Mouse (Mus musculus): ENCODE results near the gene Olfr1110. TPM values are rescaled to one million over a fixed set of nuclear protein-coding genes. Genes with fewer than 3 reads are reported as not detected.
"Not testable (repeated sequence)": the region's sequence is repeated elsewhere in the genome, so short reads cannot be mapped to it uniquely, and the experiment has no call there.

The Olfr1110 gene
- not detected in 2 replicates for polyA plus RNA-seq (2012; ENCODE audit: insufficient read depth, insufficient read length, missing spikeins)

- Histone ChIP-seq H3K4me3 (ENCODE audit: insufficient read depth, low read length) (no peak within 1 kb of the TSS), H3K27ac (ENCODE audit: insufficient read depth, low read depth, low read length) (no peak within 1 kb of the TSS)
These were observed at the start of gene Olfr1110 for GRCm38 (mm10) chr2:87140200-87140599. Gene Olfr1110 (minus strand): TSS chr2:87140300.

GRCm38 (mm10) chr2:87187498-87187897 is 47.4 kb upstream of the Olfr1110 start, which contains the start of gene Olfr1112:
Gene Olfr1112 (plus strand): TSS chr2:87187798.
- Histone ChIP-seq H3K4me3 (ENCODE audit: insufficient read depth, low read length) (no peak within 1 kb of the TSS), H3K27ac (ENCODE audit: insufficient read depth, low read depth, low read length) (no peak within 1 kb of the TSS), H3K4me1 (ENCODE audit: control insufficient read depth, insufficient read depth, low read length) (no peaks in the 10 kb centered on the region)
- TF ChIP-seq CTCF (IDR thresholded peaks at IDR 0.05; ENCODE audit: low read depth, low read length) (no peak), POLR2A (IDR thresholded peaks at IDR 0.05; ENCODE audit: borderline replicate concordance, low read depth, low read length) (no peak)

More at GRCm38 (mm10) chr2:87140200-87140599, at the start of gene Olfr1110:
- TF ChIP-seq POLR2A (IDR thresholded peaks at IDR 0.05; ENCODE audit: borderline replicate concordance, low read depth, low read length) = no peak
- no peak for TF ChIP-seq CTCF (IDR thresholded peaks at IDR 0.05; ENCODE audit: low read depth, low read length)
- H3K4me1 ChIP-seq (ENCODE audit: control insufficient read depth, insufficient read depth, low read length) = no peaks in the 10 kb centered on the region

DNA sequence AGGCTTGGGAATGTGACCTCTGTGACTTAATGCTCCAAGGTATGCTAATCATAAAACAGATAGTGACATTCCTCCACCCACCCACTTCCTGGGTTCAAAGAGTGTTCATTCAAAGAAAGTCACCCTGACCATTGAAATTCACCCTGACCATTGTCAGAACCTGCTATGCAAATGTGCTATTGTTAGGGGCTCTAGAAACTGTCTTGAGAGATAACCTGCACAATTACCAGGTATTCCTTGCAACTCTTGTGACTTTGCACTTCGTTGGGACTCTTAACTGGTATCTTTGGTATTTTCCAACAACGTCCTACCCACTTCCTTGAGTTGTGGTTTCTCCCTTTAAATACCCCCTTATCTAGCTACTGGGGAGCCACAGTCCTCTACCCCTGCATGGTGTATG is 27.6 kb upstream of the Olfr1110 start:
- not testable (repeated sequence) for H3K27ac ChIP-seq (ENCODE audit: insufficient read depth, low read depth, low read length); H3K4me3 ChIP-seq (ENCODE audit: insufficient read depth, low read length); H3K4me1 ChIP-seq (ENCODE audit: control insufficient read depth, insufficient read depth, low read length)

DNA sequence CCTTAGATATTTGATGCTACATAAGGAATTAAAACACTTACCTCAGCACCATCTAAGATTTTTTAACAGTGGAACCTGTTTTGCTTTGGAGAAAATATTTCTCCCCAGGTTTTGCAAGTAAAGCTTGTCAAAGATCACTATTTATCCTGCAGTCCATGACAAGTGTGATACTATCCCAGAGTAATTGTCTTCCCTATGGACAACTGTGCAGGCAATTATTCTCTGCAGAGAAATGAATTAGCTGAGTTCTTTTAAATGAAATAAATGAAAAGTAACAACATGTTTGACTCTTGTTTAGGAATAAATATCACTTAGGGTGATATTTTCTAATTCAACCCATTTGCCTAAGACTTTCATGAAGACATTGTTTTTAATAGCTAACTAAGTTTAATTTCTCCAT is 12.4 kb upstream of the Olfr1110 start, which contains the start of gene Olfr1111:
Gene Olfr1111 (minus strand): TSS at position 101 of the 400 bp plus-strand sequence.
- Histone ChIP-seq H3K27ac (ENCODE audit: insufficient read depth, low read depth, low read length) (no peak within 1 kb of the TSS), H3K4me3 (ENCODE audit: insufficient read depth, low read length) (no peak within 1 kb of the TSS), H3K4me1 (ENCODE audit: control insufficient read depth, insufficient read depth, low read length) (no peaks in the 10 kb centered on the region)
- no peak for TF ChIP-seq CTCF (IDR thresholded peaks at IDR 0.05; ENCODE audit: low read depth, low read length)
- no peak for TF ChIP-seq POLR2A (IDR thresholded peaks at IDR 0.05; ENCODE audit: borderline replicate concordance, low read depth, low read length)

GRCm38 (mm10) chr2:87114467-87114866 is 25.6 kb downstream of the Olfr1110 start, which contains the start of gene Olfr259:
Gene Olfr259 (minus strand): TSS chr2:87114567.
- no peak within 1 kb of the TSS for H3K27ac ChIP-seq (ENCODE audit: insufficient read depth, low read depth, low read length)
- no peaks in the 10 kb centered on the region for H3K4me1 ChIP-seq (ENCODE audit: control insufficient read depth, insufficient read depth, low read length)
- TF ChIP-seq CTCF (IDR thresholded peaks at IDR 0.05; ENCODE audit: low read depth, low read length) (no peak), POLR2A (IDR thresholded peaks at IDR 0.05; ENCODE audit: borderline replicate concordance, low read depth, low read length) (no peak)
- no peak within 1 kb of the TSS for H3K4me3 ChIP-seq (ENCODE audit: insufficient read depth, low read length)

GRCm38 (mm10) chr2:87095908-87096307 is 44.2 kb downstream of the Olfr1110 start, which contains the start of gene Olfr1109:
Gene Olfr1109 (minus strand): TSS chr2:87096008.
- TF ChIP-seq POLR2A (IDR thresholded peaks at IDR 0.05; ENCODE audit: borderline replicate concordance, low read depth, low read length) = no peak
- no peak for TF ChIP-seq CTCF (IDR thresholded peaks at IDR 0.05; ENCODE audit: low read depth, low read length)
- Histone ChIP-seq H3K27ac (ENCODE audit: insufficient read depth, low read depth, low read length) (no peak within 1 kb of the TSS), H3K4me3 (ENCODE audit: insufficient read depth, low read length) (no peak within 1 kb of the TSS), H3K4me1 (ENCODE audit: control insufficient read depth, insufficient read depth, low read length) (no peaks in the 10 kb centered on the region)

Other genes starting within 250 kb of the Olfr1110 start
- gene Olfr1097, start 248.1 kb downstream of the Olfr1110 start, polyA plus RNA-seq (2012; ENCODE audit: insufficient read depth, insufficient read length, missing spikeins) = 0.17 TPM in 1 of 2 replicates, not detected in the other
- gene Olfr1098, start 215.8 kb downstream of the Olfr1110 start, polyA plus RNA-seq (2012; ENCODE audit: insufficient read depth, insufficient read length, missing spikeins) = not detected in 2 replicates
- not detected in 2 replicates for gene Olfr1099, start 179.6 kb downstream of the Olfr1110 start, polyA plus RNA-seq (2012; ENCODE audit: insufficient read depth, insufficient read length, missing spikeins)
- not detected in 2 replicates for gene Olfr1100, start 160.3 kb downstream of the Olfr1110 start, polyA plus RNA-seq (2012; ENCODE audit: insufficient read depth, insufficient read length, missing spikeins)
- gene Olfr1101, start 149.1 kb downstream of the Olfr1110 start, polyA plus RNA-seq (2012; ENCODE audit: insufficient read depth, insufficient read length, missing spikeins) = not detected in 2 replicates
- not detected in 2 replicates for gene Olfr1102, start 141.9 kb downstream of the Olfr1110 start, polyA plus RNA-seq (2012; ENCODE audit: insufficient read depth, insufficient read length, missing spikeins)
- gene Olfr1104, start 113.2 kb downstream of the Olfr1110 start, polyA plus RNA-seq (2012; ENCODE audit: insufficient read depth, insufficient read length, missing spikeins) = not detected in 2 replicates
- not detected in 2 replicates for gene Olfr1105, start 103.8 kb downstream of the Olfr1110 start, polyA plus RNA-seq (2012; ENCODE audit: insufficient read depth, insufficient read length, missing spikeins)
- gene Olfr1106, start 88.0 kb downstream of the Olfr1110 start, polyA plus RNA-seq (2012; ENCODE audit: insufficient read depth, insufficient read length, missing spikeins) = not detected in 2 replicates
- gene Olfr1107, start 64.5 kb downstream of the Olfr1110 start, polyA plus RNA-seq (2012; ENCODE audit: insufficient read depth, insufficient read length, missing spikeins) = not detected in 2 replicates
- 0.33 TPM in 1 of 2 replicates, not detected in the other for gene Olfr1109, start 44.3 kb downstream of the Olfr1110 start, polyA plus RNA-seq (2012; ENCODE audit: insufficient read depth, insufficient read length, missing spikeins)
- not detected in 2 replicates for gene Olfr259, start 25.7 kb downstream of the Olfr1110 start, polyA plus RNA-seq (2012; ENCODE audit: insufficient read depth, insufficient read length, missing spikeins)
- not detected in 2 replicates for gene Olfr1111, start 12.3 kb upstream of the Olfr1110 start, polyA plus RNA-seq (2012; ENCODE audit: insufficient read depth, insufficient read length, missing spikeins)
- not detected in 2 replicates for gene Olfr1112, start 47.5 kb upstream of the Olfr1110 start, polyA plus RNA-seq (2012; ENCODE audit: insufficient read depth, insufficient read length, missing spikeins)
- not detected in 2 replicates for gene Olfr1113, start 68.7 kb upstream of the Olfr1110 start, polyA plus RNA-seq (2012; ENCODE audit: insufficient read depth, insufficient read length, missing spikeins)
- gene Olfr1115, start 107.7 kb upstream of the Olfr1110 start, polyA plus RNA-seq (2012; ENCODE audit: insufficient read depth, insufficient read length, missing spikeins) = not detected in 2 replicates
- not detected in 2 replicates for gene Olfr1116, start 127.2 kb upstream of the Olfr1110 start, polyA plus RNA-seq (2012; ENCODE audit: insufficient read depth, insufficient read length, missing spikeins)
- not detected in 2 replicates for gene Olfr1118, start 167.3 kb upstream of the Olfr1110 start, polyA plus RNA-seq (2012; ENCODE audit: insufficient read depth, insufficient read length, missing spikeins)
- gene Olfr1120, start 214.5 kb upstream of the Olfr1110 start, polyA plus RNA-seq (2012; ENCODE audit: insufficient read depth, insufficient read length, missing spikeins) = not detected in 2 replicates
- not detected in 2 replicates for gene Olfr1121, start 229.6 kb upstream of the Olfr1110 start, polyA plus RNA-seq (2012; ENCODE audit: insufficient read depth, insufficient read length, missing spikeins)
- not detected in 2 replicates for gene Olfr1122, start 245.5 kb upstream of the Olfr1110 start, polyA plus RNA-seq (2012; ENCODE audit: insufficient read depth, insufficient read length, missing spikeins)

All from bone marrow macrophage, adult 2 months (primary cell).